Comparison of ENCODE assay signal across 7 mouse cellular contexts in genomic region chr4:129376961-129377545, GRCm38 (mm10). TPM values are rescaled to one million over a fixed set of nuclear protein-coding genes. Genes with fewer than 3 reads are reported as not detected.
A peak's percentile ranks its signal among the peaks of the same experiment; 100 is the strongest.
DNase-seq lines count a peak whose midpoint lies in the region; ATAC-seq and TF ChIP-seq lines count a peak whose summit lies in the region.

No protein-coding gene starts in this region.

- peak overlapping the region; percentile 87 for H3K9ac ChIP-seq in hindbrain, embryonic 15.5 days

- intact Hi-C loops in left cerebral cortex, postnatal 10 days (cut with DNase I): no loop called here

- peaks cover 17% of the 10 kb centered on the region for H3K4me1 ChIP-seq in hindbrain, embryonic 15.5 days (replicated peaks)
- peaks cover 15% of the 10 kb centered on the region; the same call in 1 of the 2 replicates for H3K4me1 ChIP-seq in small intestine, adult 2 months (ENCODE audit: control insufficient read depth, insufficient read depth, insufficient read length, low read length)

- H3K27me3 ChIP-seq in hindbrain, embryonic 15.5 days: peaks cover 4% of the 10 kb centered on the region; the same call in 1 of the 2 replicates
- no peaks in the 10 kb centered on the region for H3K27me3 ChIP-seq in small intestine, adult 2 months (ENCODE audit: control insufficient read depth, insufficient read depth, low read length)

- ATAC-seq in frontal cortex, adult (ENCODE audit: low TSS enrichment): peak; percentile 32; the same call in 1 of the 2 replicates
- ATAC-seq in hindbrain, embryonic 15.5 days (ENCODE audit: low FRiP score, low read depth): peak; percentile 76
- ATAC-seq in megakaryocyte, adult 5-6 weeks (ENCODE audit: poor library complexity, severe bottlenecking): peak; percentile 46

- no peaks in the 10 kb centered on the region for H3K36me3 ChIP-seq in hindbrain, embryonic 15.5 days
- H3K36me3 ChIP-seq in small intestine, adult 2 months (ENCODE audit: control insufficient read depth, insufficient read depth, low read length): no peaks in the 10 kb centered on the region

- DNase-seq in R1 (ENCODE audit: low read depth, low spot score): peak; percentile 70
- peak; percentile 54 for DNase-seq in cerebellum, adult 9-10 months
- peak; percentile 21 to 56 for DNase-seq in left cerebral cortex, postnatal 10 days (ENCODE audit: extremely low spot score in 1 of 2, low spot score in 2 of 2)

- H3K4me2 ChIP-seq in hindbrain, embryonic 15.5 days: peak overlapping the region; percentile 84

- no peaks in the 10 kb centered on the region for H3K9me3 ChIP-seq in hindbrain, embryonic 15.5 days

- TF ChIP-seq CTCF in small intestine, adult 2 months (IDR thresholded peaks at IDR 0.05; ENCODE audit: extremely low read depth, insufficient read length, insufficient replicate concordance, low read depth, low read length): no peak

- peak overlapping the region; percentile 91 for H3K27ac ChIP-seq in hindbrain, embryonic 15.5 days (replicated peaks)
- H3K27ac ChIP-seq in small intestine, adult 2 months (ENCODE audit: insufficient read depth, low read depth, low read length): peak overlapping the region; percentile 70

- H3K4me3 ChIP-seq in hindbrain, embryonic 15.5 days: peak overlapping the region; percentile 93
- peak overlapping the region; percentile 75 for H3K4me3 ChIP-seq in small intestine, adult 2 months (ENCODE audit: low read depth, low read length)

- 0% methylated on average over 18 of the region's 68 CpGs for WGBS in hindbrain, embryonic 15.5 days
- 1% methylated on average over 65 of the region's 68 CpGs for WGBS in small intestine, adult 2 months

- TF ChIP-seq POLR2A in small intestine, adult 2 months (IDR thresholded peaks at IDR 0.05; ENCODE audit: low read depth, low read length): 0 out of 2 replicates have a peak, but pooled peaks have one; percentile 15

RNA-seq across cellular contexts. Expression of gene Zbtb8a, which starts 0.9 kb away (rescaled TPM):
- 19.5 and 21.2 TPM in 2 replicates for polyA plus RNA-seq in hindbrain, embryonic 15.5 days (2015; fragmentation: Nextera tagmentation; extraction: Ambion mirVana)
- 1 to 10 TPM; 7.6 to 8.5 TPM for total RNA-seq in left cerebral cortex, postnatal 10 days (2021)
- total RNA-seq in megakaryocyte, adult 5-6 weeks (2015): 3.0 and 3.3 TPM in 2 replicates
- total RNA-seq in megakaryocyte, adult 5-6 weeks (2017): 9.3 and 9.4 TPM in 2 replicates
- 2.3 and 5.0 TPM in 2 replicates for polyA plus RNA-seq in small intestine, adult 2 months (2012; rRNA removed)

RNA-seq across cellular contexts. Expression of gene Zbtb8os, which starts 41.6 kb away (rescaled TPM):
- polyA plus RNA-seq in hindbrain, embryonic 15.5 days (2015; fragmentation: Nextera tagmentation; extraction: Ambion mirVana): 18.1 and 24.6 TPM in 2 replicates
- total RNA-seq in left cerebral cortex, postnatal 10 days (2021): 10 to 100 TPM; 18.9 to 24.7 TPM
- 60.9 and 69.8 TPM in 2 replicates for total RNA-seq in megakaryocyte, adult 5-6 weeks (2015)
- total RNA-seq in megakaryocyte, adult 5-6 weeks (2017): 79.7 and 84.8 TPM in 2 replicates
- 5.4 and 9.6 TPM in 2 replicates for polyA plus RNA-seq in small intestine, adult 2 months (2012; rRNA removed)

RNA-seq across cellular contexts. Expression of gene Rbbp4, which starts 41.9 kb away (rescaled TPM):
- 245 and 264 TPM in 2 replicates for polyA plus RNA-seq in hindbrain, embryonic 15.5 days (2015; fragmentation: Nextera tagmentation; extraction: Ambion mirVana)
- 100 to 1,000 TPM; 124 to 134 TPM for total RNA-seq in left cerebral cortex, postnatal 10 days (2021)
- 174 and 182 TPM in 2 replicates for total RNA-seq in megakaryocyte, adult 5-6 weeks (2015)
- total RNA-seq in megakaryocyte, adult 5-6 weeks (2017): 86.5 and 88.9 TPM in 2 replicates
- polyA plus RNA-seq in small intestine, adult 2 months (2012; rRNA removed): 3.7 and 6.1 TPM in 2 replicates

Comparison
In these comparisons a context has a peak if more than half of its experiments do, and no peak if none do; other contexts are left out.
1. Peak in every context shown above with its lines: DNase-seq, ATAC-seq, H3K4me3 ChIP-seq and H3K27ac ChIP-seq.